Mouse (Mus musculus) mesoderm, embryonic 11.5 days (tissue): ENCODE data around the gene Hist1h3f.
"Not testable (repeated sequence)": the region's sequence is repeated elsewhere in the genome, so short reads cannot be mapped to it uniquely, and the experiment has no call there.

Source experiments
- DNase-seq: peaks from one replicate; pipeline ENCODE4 v3.0.0-alpha.2; 2012; ENCODE audit warnings: low read depth, low spot score

The Hist1h3f gene

DNA sequence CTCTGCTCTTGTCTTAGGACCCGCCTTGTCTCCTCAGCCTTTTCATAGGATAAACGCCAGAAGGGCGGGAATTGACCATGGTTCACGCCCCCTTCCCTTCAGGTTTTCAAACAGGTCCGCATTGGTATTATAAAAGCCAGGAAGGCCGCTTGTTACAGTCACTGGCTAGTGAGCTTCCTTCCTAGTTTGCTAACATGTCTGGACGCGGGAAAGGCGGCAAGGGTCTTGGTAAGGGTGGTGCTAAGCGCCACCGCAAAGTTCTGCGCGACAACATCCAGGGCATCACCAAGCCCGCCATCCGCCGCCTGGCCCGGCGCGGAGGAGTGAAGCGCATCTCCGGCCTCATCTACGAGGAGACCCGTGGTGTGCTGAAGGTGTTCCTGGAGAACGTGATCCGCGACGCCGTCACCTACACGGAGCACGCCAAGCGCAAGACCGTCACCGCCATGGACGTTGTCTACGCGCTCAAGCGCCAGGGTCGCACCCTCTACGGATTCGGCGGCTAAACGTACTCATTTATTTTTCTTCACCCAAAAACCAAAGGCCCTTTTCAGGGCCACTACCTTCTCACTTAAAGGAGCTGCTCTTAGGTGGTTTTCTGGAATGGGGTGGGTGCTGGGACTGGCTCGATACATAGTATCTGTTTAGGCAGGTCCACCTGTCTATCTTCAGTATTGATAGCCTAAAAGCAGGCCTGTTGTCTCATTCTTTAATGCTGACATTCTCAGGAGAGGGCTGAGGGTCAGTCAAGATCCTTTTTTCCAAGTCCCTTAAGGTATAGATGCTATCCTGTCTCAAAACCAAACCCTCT lies 37.8 kb downstream of the Hist1h3f start, which contains the start of gene Hist1h4d:
TSS of gene Hist1h4d (plus strand) at position 191 of the 811 bp plus-strand sequence.
- DNase-seq: peak; percentile 96

DNA sequence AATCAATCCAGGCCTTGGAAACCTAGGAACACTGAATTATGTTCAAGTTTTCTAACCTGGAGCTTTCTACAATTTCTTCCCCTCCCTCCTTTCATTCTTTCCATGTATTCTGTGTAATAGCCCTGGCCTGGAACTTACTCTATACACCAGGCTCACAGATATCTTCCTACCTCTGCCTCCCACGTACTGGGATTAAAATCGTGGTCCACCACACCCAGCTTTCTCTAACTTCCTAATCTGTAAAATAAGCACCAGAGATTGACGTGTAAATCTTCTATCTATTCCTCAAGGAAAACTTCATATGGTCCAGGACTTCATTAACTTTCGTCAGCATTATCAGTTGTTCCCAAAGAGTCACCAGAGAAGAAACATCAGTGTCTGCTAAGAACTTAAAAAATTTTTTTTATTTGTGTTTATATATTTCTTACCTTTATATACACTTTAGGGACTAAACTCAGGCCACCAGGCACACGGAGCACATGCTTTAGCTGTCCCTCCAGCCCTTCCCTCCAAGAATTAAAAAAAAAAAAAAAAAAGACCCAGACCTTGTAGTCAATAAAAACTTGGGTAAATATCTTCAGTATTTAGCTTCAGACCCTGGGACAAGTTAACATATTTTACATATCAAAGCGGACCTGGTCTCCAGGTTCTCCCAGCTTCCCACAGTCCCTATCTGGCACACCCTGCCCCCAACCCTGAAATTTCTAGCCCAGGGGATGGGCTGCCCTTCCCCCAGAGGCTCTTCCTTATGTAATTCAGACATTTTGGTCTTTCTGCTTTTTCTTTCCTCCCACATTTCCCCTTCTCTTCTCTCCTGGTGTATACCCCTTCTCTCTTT lies 38.6 kb downstream of the Hist1h3f start:
- DNase-seq: no peak

- DNase-seq: no peak
Measured at GRCm38 (mm10) chr13:23583387-23584068, 39.7 kb downstream of the Hist1h3f start.

- DNase-seq: no peak
Measured at GRCm38 (mm10) chr13:23584331-23584730, 40.5 kb downstream of the Hist1h3f start.

- DNase-seq: peak; percentile 73
Measured at GRCm38 (mm10) chr13:23585029-23585441, 41.2 kb downstream of the Hist1h3f start.

- DNase-seq: peak; percentile 91
Measured at GRCm38 (mm10) chr13:23585442-23586098, 41.7 kb downstream of the Hist1h3f start.

GRCm38 (mm10) chr13:23586099-23586939 lies 42.5 kb downstream of the Hist1h3f start:
- no peak for DNase-seq

DNA sequence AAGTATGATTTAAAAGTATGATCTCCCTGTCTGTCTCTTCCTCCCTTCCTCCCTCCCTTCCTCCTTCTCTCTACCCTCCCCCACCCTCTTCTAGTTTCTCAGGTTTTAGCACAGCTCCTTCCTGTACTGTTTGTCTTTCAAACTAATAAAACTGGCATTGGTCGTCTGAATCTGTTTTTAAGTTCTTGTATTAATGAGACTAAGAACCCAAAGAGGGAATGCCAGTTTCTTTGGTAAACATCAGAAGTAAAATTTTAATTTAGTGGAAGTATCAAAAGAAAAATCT lies 43.0 kb downstream of the Hist1h3f start:
- no peak for DNase-seq

DNA sequence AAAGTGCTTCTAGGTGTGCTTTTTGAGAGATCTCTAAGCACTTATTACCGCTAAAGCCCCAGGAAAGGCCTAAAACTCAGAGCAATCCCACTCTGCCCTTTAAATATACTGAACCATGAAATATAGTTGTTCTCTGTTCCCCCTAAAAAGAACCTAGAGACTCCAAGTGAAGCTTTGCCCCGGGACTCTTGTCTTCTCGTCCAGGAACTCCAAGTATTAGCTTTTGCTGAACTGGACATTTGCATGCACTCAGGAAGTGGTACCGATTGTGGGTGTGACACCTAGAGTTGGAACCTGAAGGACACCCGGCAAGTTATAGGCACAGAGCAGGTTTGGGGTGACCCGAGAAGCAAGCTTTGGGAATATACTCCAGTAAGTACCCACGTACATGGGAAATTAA lies 47.4 kb downstream of the Hist1h3f start:
- no peak for DNase-seq

GRCm38 (mm10) chr13:23591886-23592285 lies 48.0 kb downstream of the Hist1h3f start:
- not testable (repeated sequence) for DNase-seq

DNA sequence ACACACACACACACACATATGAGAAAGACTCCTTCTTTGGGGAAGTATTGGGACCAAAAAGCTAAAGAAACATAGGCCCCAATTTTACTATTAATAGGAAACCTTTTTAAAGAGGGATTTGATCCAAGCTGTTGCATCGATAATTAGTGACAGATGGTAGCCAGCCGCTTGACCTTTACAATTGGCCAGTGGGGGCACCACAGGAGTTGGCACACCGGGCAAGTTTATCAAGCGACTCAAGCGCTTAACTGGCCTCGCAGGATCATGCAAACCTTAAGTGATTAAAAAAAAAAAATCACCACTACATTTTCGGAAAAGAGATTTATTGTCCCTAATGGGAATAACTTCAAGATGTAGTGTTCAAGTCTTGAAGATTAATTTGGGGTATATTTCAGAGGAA lies 48.8 kb downstream of the Hist1h3f start:
- no peak for DNase-seq

- DNase-seq: no peak
Measured at GRCm38 (mm10) chr13:23593051-23593770, 49.4 kb downstream of the Hist1h3f start.
